Mouse (Mus musculus): ENCODE measurements around the gene Gm3269. TPM values are rescaled to one million over a fixed set of nuclear protein-coding genes. Genes with fewer than 3 reads are reported as not detected.
A peak's percentile ranks its signal among the peaks of the same experiment; 100 is the strongest.
"Not testable (repeated sequence)": the region's sequence is repeated elsewhere in the genome, so short reads cannot be mapped to it uniquely, and the experiment has no call there.

Gm3269 gene
- not detected in 2 replicates for polyA plus RNA-seq (2015; fragmentation: Nextera tagmentation; extraction: Ambion mirVana)

DNA sequence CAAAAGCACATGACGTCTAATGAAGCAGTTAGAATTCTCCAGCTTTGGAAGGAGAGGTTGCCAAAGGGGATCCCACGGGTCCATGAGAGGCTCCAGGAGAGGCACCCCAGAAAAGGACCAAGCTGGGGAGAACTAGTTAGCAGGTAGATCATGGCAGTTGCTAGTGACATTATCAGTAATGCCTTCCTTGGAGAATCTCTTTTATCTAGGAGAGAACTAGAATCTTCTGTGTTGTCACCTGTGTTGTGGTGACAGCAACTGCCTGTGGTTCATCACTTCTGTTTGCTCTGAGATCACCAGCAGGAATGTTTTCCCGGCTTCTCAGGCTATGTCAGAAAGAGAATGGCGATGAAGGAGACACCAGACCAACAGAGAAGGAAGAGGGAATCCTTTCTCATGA lies at the start of gene Gm3269:
Gene Gm3269 (plus strand): TSS at position 301 of the 400 bp plus-strand sequence.
- H3K4me3 ChIP-seq (replicated peaks); H3K4me1 ChIP-seq; ATAC-seq (replicated peaks; ENCODE audit: low FRiP score); H3K27ac ChIP-seq; H3K27me3 ChIP-seq; H3K36me3 ChIP-seq; H3K9ac ChIP-seq; H3K4me2 ChIP-seq; H3K9me3 ChIP-seq (replicated peaks): not testable (repeated sequence)
- 86% methylated on average over 1 of the region's 4 CpGs for WGBS

DNA sequence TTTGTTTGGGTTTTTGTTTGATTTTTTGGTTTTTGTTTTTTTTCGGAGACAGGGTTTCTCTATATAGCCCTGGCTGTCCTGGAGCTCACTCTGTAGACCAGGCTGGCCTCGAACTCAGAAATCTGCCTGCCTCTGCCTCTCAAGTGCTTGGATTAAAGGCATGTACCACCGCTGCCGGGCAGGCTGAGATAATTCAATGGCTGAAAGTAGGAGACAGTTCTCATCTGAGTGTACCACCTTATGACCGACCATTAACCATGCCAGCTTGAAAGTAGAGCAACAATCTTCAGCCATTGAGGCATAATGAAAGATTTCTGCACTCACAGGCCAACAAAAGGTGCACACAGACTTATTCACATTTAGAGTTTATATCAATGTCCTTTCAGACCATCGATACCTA lies 31.5 kb upstream of the Gm3269 start:
- not testable (repeated sequence) for H3K4me3 ChIP-seq (replicated peaks); H3K27ac ChIP-seq; ATAC-seq (replicated peaks; ENCODE audit: low FRiP score); H3K9me3 ChIP-seq (replicated peaks); H3K36me3 ChIP-seq; H3K4me2 ChIP-seq; H3K4me1 ChIP-seq; H3K27me3 ChIP-seq; H3K9ac ChIP-seq
- WGBS, result 82% methylated on average over 6 of the region's 6 CpGs

DNA sequence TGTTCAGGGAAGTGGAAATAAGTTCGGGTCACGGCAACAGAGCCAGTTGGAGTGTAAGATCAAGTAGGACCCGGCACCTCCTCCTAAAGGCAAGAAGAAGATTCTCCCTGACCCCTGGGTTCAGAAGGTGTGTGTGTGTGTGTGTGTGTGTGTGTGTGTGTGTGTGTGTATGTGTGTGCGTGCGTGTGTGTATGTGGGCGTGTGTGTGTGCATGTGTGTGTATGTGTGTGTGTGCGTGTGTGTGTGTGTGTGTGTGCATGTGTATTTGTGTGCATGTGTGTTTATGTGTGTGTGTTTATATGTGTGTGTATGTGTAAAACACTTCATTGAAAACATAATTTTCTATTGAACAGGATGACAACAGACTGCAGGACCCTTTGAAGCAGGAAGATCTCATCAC lies 16.0 kb upstream of the Gm3269 start:
- H3K9me3 ChIP-seq (replicated peaks); H3K36me3 ChIP-seq; H3K27ac ChIP-seq; ATAC-seq (replicated peaks; ENCODE audit: low FRiP score); H3K4me2 ChIP-seq; H3K9ac ChIP-seq; H3K4me3 ChIP-seq (replicated peaks); H3K4me1 ChIP-seq; H3K27me3 ChIP-seq: not testable (repeated sequence)
- 79% methylated on average over 4 of the region's 7 CpGs for WGBS

DNA sequence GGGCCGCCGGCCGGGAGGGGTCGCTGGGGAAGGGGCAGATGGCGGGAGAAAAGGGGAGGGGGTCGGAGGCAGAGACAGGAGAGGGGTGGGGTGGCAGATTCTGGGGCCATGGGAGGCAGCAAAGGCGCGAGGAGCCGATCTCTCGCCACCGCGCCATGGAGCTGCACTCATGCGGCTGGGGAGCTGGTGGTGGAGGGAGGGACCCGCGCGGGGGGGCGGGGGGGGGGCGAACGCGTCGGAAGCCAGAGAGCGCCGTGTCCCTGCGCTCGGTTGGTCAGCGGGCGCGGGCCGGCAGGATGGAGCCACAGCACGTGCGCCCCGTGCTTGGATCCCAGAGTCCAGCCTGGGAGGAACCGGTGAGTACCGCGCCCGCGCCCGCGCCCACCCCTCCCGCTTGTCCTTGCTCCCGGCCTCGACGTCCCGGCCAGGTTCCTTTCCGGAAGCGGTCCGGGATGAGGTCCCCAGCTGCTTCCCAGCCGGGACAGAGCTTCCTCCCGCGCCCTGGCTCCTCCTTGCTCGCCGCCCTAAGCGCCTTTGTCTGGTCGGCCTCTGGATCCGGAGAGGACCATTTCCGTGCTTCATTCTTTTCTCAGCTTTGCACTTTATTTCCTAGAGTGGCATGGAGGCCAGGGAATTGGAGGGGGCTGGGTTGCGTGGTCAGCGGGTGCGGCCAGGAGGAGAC lies 17.5 kb downstream of the Gm3269 start, which contains the start of gene Gm3264:
Gene Gm3264 (plus strand): TSS at position 278 of the 682 bp plus-strand sequence.
- ATAC-seq (replicated peaks; ENCODE audit: low FRiP score); H3K27me3 ChIP-seq; H3K36me3 ChIP-seq; H3K9ac ChIP-seq; H3K4me1 ChIP-seq; H3K9me3 ChIP-seq (replicated peaks); H3K27ac ChIP-seq: not testable (repeated sequence)
- 6% methylated on average over 37 of the region's 59 CpGs for WGBS
- Histone ChIP-seq H3K4me3 (replicated peaks) (peak within 1 kb of the TSS; percentile 39), H3K4me2 (peak within 1 kb of the TSS; percentile 63)

DNA sequence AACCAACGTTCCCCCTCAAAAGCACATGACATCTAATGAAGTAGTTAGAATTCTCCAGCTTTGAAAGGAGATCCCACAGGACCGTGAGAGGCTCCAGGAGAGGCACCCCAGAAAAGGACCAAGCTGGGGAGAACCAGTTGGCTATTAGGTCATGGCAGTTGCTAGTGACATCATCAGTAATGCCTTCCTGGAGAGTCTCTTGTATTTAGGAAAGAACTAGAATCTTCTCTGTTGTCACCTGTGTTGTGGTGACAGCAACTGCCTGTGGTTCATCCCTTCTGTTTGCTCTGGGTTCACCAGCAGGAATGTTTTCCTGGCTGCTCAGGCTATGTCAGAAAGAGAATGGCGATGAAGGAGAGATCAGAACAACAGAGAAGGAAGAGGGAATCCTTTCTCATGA lies 54.2 kb downstream of the Gm3269 start, which contains the start of gene Gm3278:
Gene Gm3278 (plus strand): TSS at position 301 of the 400 bp plus-strand sequence.
- H3K9ac ChIP-seq; H3K4me1 ChIP-seq; H3K9me3 ChIP-seq (replicated peaks); H3K27ac ChIP-seq; ATAC-seq (replicated peaks; ENCODE audit: low FRiP score); H3K4me2 ChIP-seq; H3K36me3 ChIP-seq; H3K4me3 ChIP-seq (replicated peaks); H3K27me3 ChIP-seq: not testable (repeated sequence)
- WGBS, result 75% methylated on average over 1 of the region's 3 CpGs

Other genes with a start within 250 kb of the Gm3269 start
- not detected in 2 replicates for gene Gm8159, start 205.8 kb upstream of the Gm3269 start, polyA plus RNA-seq (2015; fragmentation: Nextera tagmentation; extraction: Ambion mirVana)
- gene Gm3239, start 173.9 kb upstream of the Gm3269 start, polyA plus RNA-seq (2015; fragmentation: Nextera tagmentation; extraction: Ambion mirVana), result 0.17 TPM in 1 of 2 replicates, not detected in the other
- not detected in 2 replicates for gene Gm7876, start 128.9 kb upstream of the Gm3269 start, polyA plus RNA-seq (2015; fragmentation: Nextera tagmentation; extraction: Ambion mirVana)
- gene Gm3252, start 111.3 kb upstream of the Gm3269 start, polyA plus RNA-seq (2015; fragmentation: Nextera tagmentation; extraction: Ambion mirVana), result 0.08 and 0.25 TPM in 2 replicates
- not detected in 2 replicates for gene Gm9602, start 61.8 kb upstream of the Gm3269 start, polyA plus RNA-seq (2015; fragmentation: Nextera tagmentation; extraction: Ambion mirVana)
- gene Gm3264, start 17.5 kb downstream of the Gm3269 start, polyA plus RNA-seq (2015; fragmentation: Nextera tagmentation; extraction: Ambion mirVana), result 0.53 TPM in 1 of 2 replicates, not detected in the other
- not detected in 2 replicates for gene Gm3278, start 54.3 kb downstream of the Gm3269 start, polyA plus RNA-seq (2015; fragmentation: Nextera tagmentation; extraction: Ambion mirVana)
- gene Gm8297, start 145.8 kb downstream of the Gm3269 start, polyA plus RNA-seq (2015; fragmentation: Nextera tagmentation; extraction: Ambion mirVana), result not detected in 2 replicates
- not detected in 2 replicates for gene Gm3298, start 177.8 kb downstream of the Gm3269 start, polyA plus RNA-seq (2015; fragmentation: Nextera tagmentation; extraction: Ambion mirVana)
- not detected in 2 replicates for gene 4930555G01Rik, start 212.5 kb downstream of the Gm3269 start, polyA plus RNA-seq (2015; fragmentation: Nextera tagmentation; extraction: Ambion mirVana)
- 0.29 and 0.44 TPM in 2 replicates for gene Gm8281, start 232.9 kb downstream of the Gm3269 start, polyA plus RNA-seq (2015; fragmentation: Nextera tagmentation; extraction: Ambion mirVana)

Data from kidney, embryonic 15.5 days (tissue).